ENCODE assay signal across 11 mouse cellular contexts in the genomic region with DNA sequence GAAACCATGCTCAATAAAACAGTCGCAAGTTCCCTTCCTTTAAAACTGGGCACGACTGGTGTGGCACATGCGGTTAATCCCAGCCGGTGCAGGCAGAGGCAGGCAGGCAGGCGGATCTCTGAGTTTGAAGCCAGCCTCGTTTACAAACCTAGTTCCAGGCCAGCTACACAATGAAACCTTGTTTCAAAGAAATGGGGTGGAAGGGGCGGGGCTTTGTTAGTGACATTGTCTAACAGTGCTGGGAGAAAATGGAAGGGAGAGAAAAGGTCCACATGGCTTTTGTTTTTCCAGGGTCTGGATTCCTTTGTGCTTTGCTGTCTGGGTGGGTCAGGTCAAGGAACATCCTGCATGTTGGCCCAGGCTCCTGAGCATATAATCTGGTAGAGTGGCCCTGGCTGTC.
DNase-seq lines count a peak whose midpoint lies in the region; ATAC-seq and TF ChIP-seq lines count a peak whose summit lies in the region.
"Had no signal": no experiment of that assay in that cellular context is flagged by ENCODE, and none has a peak within 500 bp of the region (broad histone marks: within the 10 kb centered on the region; RNA-seq: fewer than 3 reads in every experiment).

No protein-coding gene starts in this region.

- H3K4me3 ChIP-seq in heart, embryonic 12.5 days: no peak overlapping the region
- no peak overlapping the region for H3K4me3 ChIP-seq in heart, adult 2 months
- H3K4me3 ChIP-seq in neural tube, embryonic 11.5 days (ENCODE audit: low read depth, low read length): no peak overlapping the region

- intact Hi-C loops in heart, adult 2 months (cut with DNase I): loop anchor here (5.0 kb wide), 1 partner anchor 289 kb away; no protein-coding TSS in a partner anchor

- H3K27ac ChIP-seq in heart, embryonic 12.5 days (ENCODE audit: poor library complexity, severe bottlenecking): no peak overlapping the region
- no peak overlapping the region for H3K27ac ChIP-seq in heart, adult 2 months
- no peak overlapping the region for H3K27ac ChIP-seq in neural tube, embryonic 11.5 days (ENCODE audit: low read depth, low read length)
- H3K27ac ChIP-seq: neural tube, embryonic 12.5 days had no signal

- DNase-seq in heart, adult 2 months: no peak
- DNase-seq in neural tube, embryonic 11.5 days (ENCODE audit: low spot score): peak; percentile 23
- DNase-seq in neural tube, embryonic 10.5 days (ENCODE audit: extremely low spot score, low spot score): no peak
- peak; percentile 93 for DNase-seq in ZHBTc4 (ENCODE audit: low read depth, low spot score)
- peak; percentile 30 for DNase-seq in naive thymus-derived CD4-positive, alpha-beta T cell, adult 2 months (ENCODE audit: low read depth)
- no peak for DNase-seq in ovary, postnatal 36 days (ENCODE audit: low spot score)
- no peak for DNase-seq in layer of hippocampus, adult 18-20 months (ENCODE audit: low spot score in 2 of 2)
- DNase-seq: heart, adult 18-20 months; kidney, adult 8-10 months had no signal

- H3K9me3 ChIP-seq in heart, embryonic 12.5 days (replicated peaks): peaks cover 8% of the 10 kb centered on the region
- H3K9me3 ChIP-seq in neural tube, embryonic 11.5 days (ENCODE audit: control insufficient read depth, low read length): no peaks in the 10 kb centered on the region

- TF ChIP-seq EP300 in heart, adult 2 months (IDR thresholded peaks at IDR 0.05; ENCODE audit: insufficient read depth, low read depth, low read length): no peak

- H3K79me2 ChIP-seq in heart, adult 2 months (replicated peaks; ENCODE audit: control insufficient read depth, insufficient read depth, low read length): no peaks in the 10 kb centered on the region

- H3K36me3 ChIP-seq in heart, embryonic 12.5 days: no peaks in the 10 kb centered on the region
- peaks cover 3% of the 10 kb centered on the region for H3K36me3 ChIP-seq in heart, adult 2 months (ENCODE audit: control insufficient read depth, insufficient read depth, low read length)
- no peaks in the 10 kb centered on the region for H3K36me3 ChIP-seq in neural tube, embryonic 11.5 days (ENCODE audit: control insufficient read depth, insufficient read depth, low read length)
- H3K36me3 ChIP-seq: neural tube, embryonic 12.5 days had no signal

- no peak overlapping the region for H3K4me2 ChIP-seq in heart, embryonic 12.5 days
- H3K4me2 ChIP-seq in neural tube, embryonic 11.5 days (ENCODE audit: low read depth): no peak overlapping the region

- no peak for TF ChIP-seq POLR2A in heart, adult 2 months (IDR thresholded peaks at IDR 0.05; ENCODE audit: insufficient read depth, low read depth, low read length)

- H3K4me1 ChIP-seq in heart, embryonic 12.5 days (replicated peaks): peaks cover 12% of the 10 kb centered on the region
- H3K4me1 ChIP-seq in heart, adult 2 months (ENCODE audit: control insufficient read depth, insufficient read depth, low read length): peaks cover 13% of the 10 kb centered on the region
- H3K4me1 ChIP-seq in neural tube, embryonic 11.5 days (ENCODE audit: control insufficient read depth, insufficient read depth, low read length): 0 out of 2 replicates have a peak, but pooled peaks cover 5% of the 10 kb centered on the region

- H3K27me3 ChIP-seq in heart, embryonic 12.5 days (replicated peaks): no peaks in the 10 kb centered on the region
- H3K27me3 ChIP-seq in heart, adult 2 months (ENCODE audit: control insufficient read depth, insufficient read depth, low read length): no peaks in the 10 kb centered on the region
- H3K27me3 ChIP-seq in neural tube, embryonic 11.5 days (ENCODE audit: control insufficient read depth, insufficient read depth, low read length): no peaks in the 10 kb centered on the region
- H3K27me3 ChIP-seq: neural tube, embryonic 12.5 days had no signal

- ATAC-seq in heart, embryonic 12.5 days (ENCODE audit: insufficient number of reproducible peaks, low FRiP score): 0 out of 2 replicates have a peak, but pooled peaks have one; percentile 15
- peak; percentile 20; the same call in 1 of the 2 replicates for ATAC-seq in neural tube, embryonic 11.5 days (ENCODE audit: insufficient read depth, low FRiP score, low TSS enrichment)

- 64% methylated on average over 7 of the region's 7 CpGs for WGBS in heart, embryonic 12.5 days
- 61% methylated on average over 7 of the region's 7 CpGs for WGBS in heart, adult 2 months
- WGBS in neural tube, embryonic 11.5 days: 55% methylated on average over 7 of the region's 7 CpGs

- no peak for TF ChIP-seq CTCF in heart, adult 2 months (IDR thresholded peaks at IDR 0.05)

- H3K9ac ChIP-seq in heart, embryonic 12.5 days: no peak overlapping the region
- H3K9ac ChIP-seq in heart, adult 2 months (ENCODE audit: low read depth, low read length): no peak overlapping the region
- no peak overlapping the region for H3K9ac ChIP-seq in neural tube, embryonic 11.5 days (ENCODE audit: low read length)
- H3K9ac ChIP-seq: neural tube, embryonic 12.5 days had no signal

Comparison
In these comparisons a context has a peak if more than half of its experiments do, and no peak if none do; other contexts are left out.
1. DNase-seq: peak in neural tube, embryonic 11.5 days (single experiment), ZHBTc4 (single experiment) and naive thymus-derived CD4-positive, alpha-beta T cell, adult 2 months (single experiment); none in heart, adult 2 months (0 of 2), neural tube, embryonic 10.5 days (single experiment), ovary, postnatal 36 days (single experiment) and layer of hippocampus, adult 18-20 months (0 of 2).